Mouse (Mus musculus) olfactory bulb, adult 2 months (tissue): ENCODE data around the gene Fgfr2.

ENCODE experiments used
- CTCF ChIP-seq: fragments of 200-500 bp; IDR thresholded peaks from 2 replicates; pipeline ENCODE4 v1.5.1; 2012; ENCODE audit warnings: low read depth, mild to moderate bottlenecking, low read length, moderate library complexity; ENCODE audit not compliant: insufficient read depth
- POLR2A ChIP-seq: fragments of 200-500 bp; IDR thresholded peaks from 2 replicates; pipeline ENCODE4 v1.6.1; 2012; ENCODE audit warnings: mild to moderate bottlenecking, low read depth, low read length, moderate library complexity; ENCODE audit not compliant: insufficient read depth

DNA sequence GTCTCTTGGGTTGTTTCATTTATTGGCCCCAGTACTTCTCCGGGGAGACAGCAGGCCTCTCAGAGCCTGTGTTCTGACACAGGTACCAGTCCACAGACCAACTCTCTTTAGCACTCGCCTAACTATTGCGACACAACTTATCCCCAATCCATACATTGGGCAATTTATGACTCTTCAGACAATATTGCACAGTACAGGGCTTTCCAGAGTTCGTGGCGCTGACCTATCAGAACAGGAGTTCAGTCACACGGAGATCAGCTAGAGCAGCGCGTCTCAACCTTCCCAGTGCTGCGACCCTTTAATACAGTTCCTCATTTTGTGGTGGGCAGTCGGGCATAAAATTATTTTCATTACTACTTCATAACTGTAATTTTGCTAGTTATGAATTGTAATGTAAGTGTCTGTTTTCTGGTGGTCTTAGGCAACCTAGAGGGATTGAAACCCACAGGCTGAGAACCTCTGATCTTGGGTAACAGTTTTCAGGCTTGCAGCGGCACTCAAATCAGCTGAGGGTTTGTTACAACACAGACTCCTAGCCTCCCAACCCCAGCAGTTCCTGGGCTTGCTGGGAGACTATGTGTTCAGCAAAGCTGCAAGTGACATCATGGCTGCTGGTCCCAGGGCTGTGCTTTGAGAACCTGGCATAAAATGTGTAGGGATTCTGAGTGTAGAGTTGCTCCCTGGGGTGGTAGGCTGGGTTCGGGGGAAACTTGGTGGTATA lies 2283.6 kb downstream of the Fgfr2 start:
- TF ChIP-seq POLR2A (no peak), CTCF (no peak)
